Mouse (Mus musculus) kidney, embryonic 15.5 days (tissue): ENCODE results near the gene Pcmt1. TPM values are rescaled to one million over a fixed set of nuclear protein-coding genes. Genes with fewer than 3 reads are reported as not detected.

Experiments used
- ATAC-seq: fragments of 200-750 bp; cut with Nextera tagmentation; replicated peaks from 2 replicates; pipeline ENCODE4 v1.8.0; 2017; ENCODE audit warnings: moderate TSS enrichment; ENCODE audit not compliant: low FRiP score
- H3K27ac ChIP-seq: fragments of 300-500 bp; sonication (generic); 2 replicates; pipeline ENCODE4 v1.5.1; 2015; ENCODE audit warnings: mild to moderate bottlenecking, inconsistent platforms
- H3K27me3 ChIP-seq: fragments of 300-500 bp; sonication (generic); 2 replicates; pipeline ENCODE4 v1.6.1; 2015; ENCODE audit warnings: inconsistent platforms
- H3K36me3 ChIP-seq: fragments of 300-500 bp; sonication (generic); 2 replicates; pipeline ENCODE4 v1.6.1; 2015; ENCODE audit warnings: inconsistent platforms
- H3K4me1 ChIP-seq: fragments of 300-500 bp; sonication (generic); 2 replicates; pipeline ENCODE4 v1.6.1; 2015; ENCODE audit warnings: inconsistent platforms
- H3K4me2 ChIP-seq: fragments of 300-500 bp; sonication (generic); 2 replicates; pipeline ENCODE4 v1.6.1; 2015; ENCODE audit warnings: moderate library complexity, mild to moderate bottlenecking, inconsistent platforms
- H3K4me3 ChIP-seq: fragments of 300-500 bp; sonication (generic); replicated peaks from 2 replicates; pipeline ENCODE4 v1.5.1; 2015; ENCODE audit warnings: mild to moderate bottlenecking, inconsistent platforms
- H3K9ac ChIP-seq: fragments of 300-500 bp; sonication (generic); 2 replicates; pipeline ENCODE4 v1.6.1; 2015; ENCODE audit warnings: mild to moderate bottlenecking, inconsistent platforms
- H3K9me3 ChIP-seq: fragments of 300-500 bp; sonication (generic); replicated peaks from 2 replicates; pipeline ENCODE4 v1.6.1; 2016; ENCODE audit warnings: inconsistent platforms
- WGBS: fragments of 180-500 bp; shearing (Covaris S2); methylation state at CpG from one replicate; pipeline ENCODE4 v1.1.7; 2015; ENCODE audit warnings: mixed read lengths; 5-methylcytosine and 5-hydroxymethylcytosine counted together
- polyA plus RNA-seq: library from polyadenylated mRNA; unstranded; fragments of >200 nt; fragmentation: Nextera tagmentation; extraction: Ambion mirVana; gene quantifications from 2 replicates; pipeline ENCODE4 v1.2.1, GENCODE M21; 2015

The Pcmt1 gene
- polyA plus RNA-seq, 1 experiment from 2014 or later: 115 TPM

DNA sequence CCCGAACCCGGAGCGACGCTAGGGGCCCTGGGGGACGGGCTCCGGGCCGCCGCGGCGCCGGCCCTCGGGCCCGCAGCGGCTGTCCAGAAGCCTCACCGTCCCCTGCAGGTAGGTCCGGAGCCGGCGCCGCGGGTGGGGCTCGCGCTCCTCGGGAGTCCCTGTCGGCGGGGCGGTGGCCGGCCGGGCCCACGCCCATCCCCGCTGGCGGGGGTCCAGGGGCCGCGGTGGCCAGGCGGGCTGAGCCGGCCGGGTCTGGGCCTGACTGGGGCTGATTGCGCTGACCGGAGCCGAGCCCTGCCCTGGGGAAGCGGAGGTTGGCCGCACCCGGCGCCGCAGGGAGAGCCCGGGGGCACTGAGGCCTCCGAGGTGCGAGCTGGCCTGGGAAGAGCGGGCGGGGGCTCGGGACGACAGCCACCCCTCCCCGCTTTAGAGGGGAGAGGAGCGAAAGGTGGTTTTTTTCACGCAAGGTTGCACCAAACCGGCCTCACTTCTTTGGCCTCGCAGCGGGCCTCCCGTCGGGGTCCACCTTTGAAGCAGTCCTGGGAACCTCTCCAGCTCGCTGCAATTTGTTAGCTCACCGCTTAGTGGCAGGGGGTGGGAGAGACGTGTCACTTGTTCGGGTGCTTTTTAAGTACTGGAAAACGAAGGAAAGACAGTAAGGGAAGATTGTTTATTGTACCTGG, 548 bp upstream of the Pcmt1 start:
- peak; percentile 95 for ATAC-seq
- Histone ChIP-seq H3K4me1 (peaks cover 30% of the 10 kb centered on the region), H3K36me3 (peaks cover 40% of the 10 kb centered on the region), H3K27ac (peak overlapping the region; percentile 99), H3K9me3 (no peaks in the 10 kb centered on the region), H3K4me2 (peak overlapping the region; percentile 83), H3K4me3 (peak overlapping the region; percentile 94), H3K27me3 (no peaks in the 10 kb centered on the region), H3K9ac (peak overlapping the region; percentile 100)
- under 1% methylated on average over 61 of the region's 64 CpGs for WGBS

DNA sequence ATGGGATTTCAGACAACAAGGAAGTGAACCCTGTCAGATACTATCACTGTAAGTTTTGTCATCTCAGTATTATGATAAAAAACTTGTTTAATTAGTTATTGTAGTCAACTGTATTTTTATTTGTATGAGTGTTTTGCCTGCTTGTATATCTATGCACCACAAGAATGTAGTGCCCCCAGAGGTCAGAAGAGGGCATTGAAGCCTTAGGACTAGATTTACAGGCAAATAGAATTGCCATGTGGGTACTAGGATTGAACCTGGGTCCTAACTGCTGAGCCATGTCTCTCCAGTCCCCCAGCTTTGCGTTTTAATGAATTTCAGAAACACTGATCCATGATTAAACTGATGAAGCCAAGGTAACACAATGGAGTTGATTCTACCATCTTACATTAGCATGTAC, 7.3 kb downstream of the Pcmt1 start:
- Histone ChIP-seq H3K4me1 (peaks cover under 1% of the 10 kb centered on the region; the same call in 1 of the 2 replicates), H3K9ac (no peak overlapping the region), H3K27ac (no peak overlapping the region), H3K27me3 (no peaks in the 10 kb centered on the region), H3K36me3 (peaks cover 84% of the 10 kb centered on the region), H3K4me3 (no peak overlapping the region), H3K4me2 (no peak overlapping the region), H3K9me3 (no peaks in the 10 kb centered on the region)
- 62% methylated on average over 1 of the region's 1 CpGs for WGBS
- ATAC-seq: no peak

DNA sequence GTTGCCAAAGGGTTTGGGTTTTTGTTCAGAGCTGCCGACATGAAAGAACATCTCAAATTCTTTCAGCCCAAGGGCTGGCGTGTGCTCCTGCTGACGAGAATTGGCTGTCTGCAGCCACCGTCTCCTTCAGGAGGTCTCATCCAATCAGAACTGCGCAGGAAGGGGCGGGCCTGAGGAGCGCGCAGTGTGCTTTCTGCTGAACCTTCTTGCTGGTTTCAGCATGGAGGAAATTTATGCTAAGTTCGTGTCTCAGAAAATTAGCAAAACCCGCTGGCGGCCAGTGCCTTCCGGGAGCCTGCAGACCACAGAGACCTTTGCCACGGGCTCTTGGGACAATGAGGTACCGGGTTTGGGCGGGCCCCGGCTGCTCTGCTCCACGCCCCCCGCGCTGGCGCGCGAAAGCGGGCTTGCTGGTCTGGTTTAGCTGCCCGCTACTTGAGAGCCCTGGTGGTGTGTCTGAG, 13.6 kb downstream of the Pcmt1 start, which contains the start of gene Nup43:
Gene Nup43, plus strand, starts transcription at position 162 of the 461 bp plus-strand sequence.
- H3K4me3 ChIP-seq: peak within 1 kb of the TSS; percentile 77
- peak within 1 kb of the TSS; percentile 63 for H3K4me2 ChIP-seq
- H3K9me3 ChIP-seq: no peaks in the 10 kb centered on the region
- H3K27me3 ChIP-seq: no peaks in the 10 kb centered on the region
- H3K27ac ChIP-seq: peak within 1 kb of the TSS; percentile 90
- WGBS: 0% methylated on average over 24 of the region's 24 CpGs
- peaks cover 28% of the 10 kb centered on the region for H3K36me3 ChIP-seq
- H3K9ac ChIP-seq: peak within 1 kb of the TSS; percentile 71
- ATAC-seq: peak; percentile 82
- H3K4me1 ChIP-seq: peaks cover 17% of the 10 kb centered on the region

DNA sequence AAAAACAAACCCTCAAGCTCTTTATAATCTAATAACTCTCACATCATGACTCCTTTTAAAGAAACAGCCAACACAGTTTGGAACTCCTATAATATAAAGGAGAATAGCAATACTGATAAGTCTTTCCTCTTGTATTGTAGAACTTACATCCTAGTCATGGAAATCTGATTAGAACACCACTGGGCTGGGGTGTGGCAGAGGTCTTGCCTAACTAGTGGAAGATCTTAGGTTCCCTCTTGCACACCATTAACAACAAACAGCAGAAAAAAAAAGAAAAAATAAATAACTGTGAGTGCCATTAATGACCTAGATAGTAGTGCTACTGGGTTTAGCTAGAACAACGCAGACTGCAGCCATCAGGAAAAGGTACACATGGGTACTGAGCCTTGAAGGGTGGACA, 16.0 kb downstream of the Pcmt1 start:
- peaks cover 6% of the 10 kb centered on the region for H3K36me3 ChIP-seq
- no peak overlapping the region for H3K9ac ChIP-seq
- no peak overlapping the region for H3K27ac ChIP-seq
- H3K27me3 ChIP-seq: no peaks in the 10 kb centered on the region
- no peak overlapping the region for H3K4me2 ChIP-seq
- WGBS: 94% methylated on average over 1 of the region's 1 CpGs
- H3K4me1 ChIP-seq: peaks cover 20% of the 10 kb centered on the region
- H3K4me3 ChIP-seq: no peak overlapping the region
- no peaks in the 10 kb centered on the region for H3K9me3 ChIP-seq
- ATAC-seq: no peak

DNA sequence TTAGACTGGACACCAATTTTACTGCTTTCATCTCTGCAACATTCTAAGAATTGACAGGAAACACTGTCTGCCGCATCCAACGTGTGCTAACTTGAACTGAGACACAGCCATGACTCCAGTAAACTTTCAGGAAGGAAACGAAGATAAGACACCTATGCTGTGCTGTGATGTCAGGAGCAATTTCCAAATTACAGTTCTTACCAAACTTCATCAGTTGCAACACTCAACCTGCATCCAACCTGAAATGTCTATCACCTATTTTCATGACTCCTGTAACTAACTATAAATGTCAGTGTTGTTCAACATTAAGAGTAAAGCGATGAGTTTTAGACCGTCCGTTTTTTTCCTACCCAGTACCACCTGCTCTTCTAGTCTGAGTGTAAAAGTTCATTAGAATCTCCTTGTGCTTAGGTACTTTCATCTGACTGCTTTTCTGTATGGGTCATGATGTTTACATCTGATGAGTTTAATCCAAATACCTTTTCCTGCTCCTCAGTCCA, 16.9 kb downstream of the Pcmt1 start:
- no peak for ATAC-seq
- Histone ChIP-seq H3K36me3 (no peaks in the 10 kb centered on the region), H3K9ac (peak overlapping the region; percentile 91), H3K4me3 (peak overlapping the region; percentile 73), H3K4me2 (peak overlapping the region; percentile 71), H3K27ac (no peak overlapping the region), H3K27me3 (no peaks in the 10 kb centered on the region), H3K9me3 (no peaks in the 10 kb centered on the region), H3K4me1 (peaks cover 20% of the 10 kb centered on the region)
- WGBS: 57% methylated on average over 6 of the region's 6 CpGs

DNA sequence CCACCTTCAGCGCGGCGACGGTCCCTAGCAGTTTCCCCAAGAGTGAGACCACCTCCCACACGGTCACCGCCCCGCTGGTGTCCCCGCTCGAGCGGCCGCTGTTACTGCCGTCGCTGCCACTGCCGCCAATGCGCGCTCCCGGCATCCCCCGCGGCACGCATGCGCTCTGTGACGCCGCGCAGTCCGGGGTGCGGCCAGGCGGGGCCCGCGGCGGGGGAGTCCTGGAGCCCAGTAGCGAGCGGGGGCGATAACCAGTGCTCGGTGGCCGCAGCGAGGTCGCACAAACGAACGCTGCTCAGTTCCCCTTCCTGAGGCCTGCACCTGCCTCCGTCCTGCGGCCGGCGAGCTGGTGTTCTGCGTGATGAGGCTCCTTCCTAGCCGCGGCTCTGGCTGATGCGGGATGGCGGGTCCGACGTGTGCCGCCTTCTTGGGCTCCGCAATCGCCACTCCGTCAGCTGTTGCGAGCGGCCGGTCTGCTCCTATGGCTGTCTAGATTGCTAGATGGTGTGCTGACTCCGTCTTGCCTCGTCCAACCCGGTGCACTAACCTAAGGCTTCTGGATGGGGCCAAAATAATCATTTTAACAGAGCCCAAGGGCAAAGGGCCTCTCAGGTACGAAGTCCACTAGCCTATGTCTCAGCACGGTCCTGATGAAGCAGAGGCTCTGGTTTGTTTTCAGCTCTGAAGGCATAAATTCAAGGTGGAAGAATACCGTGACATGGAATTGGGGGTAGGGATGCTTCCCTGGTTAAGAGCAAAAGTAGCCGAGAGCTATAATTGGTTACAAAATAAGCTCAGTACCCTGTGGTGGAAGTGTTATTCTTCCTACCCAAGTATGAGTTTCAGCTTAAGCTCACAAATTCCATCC, 17.5 kb downstream of the Pcmt1 start:
- Histone ChIP-seq H3K9me3 (no peaks in the 10 kb centered on the region), H3K27me3 (no peaks in the 10 kb centered on the region), H3K4me2 (peak overlapping the region; percentile 71), H3K36me3 (no peaks in the 10 kb centered on the region), H3K4me1 (peaks cover 17% of the 10 kb centered on the region), H3K27ac (peak overlapping the region; percentile 97), H3K4me3 (peak overlapping the region; percentile 73), H3K9ac (peak overlapping the region; percentile 91)
- WGBS: under 1% methylated on average over 64 of the region's 64 CpGs
- ATAC-seq: peak; percentile 94

DNA sequence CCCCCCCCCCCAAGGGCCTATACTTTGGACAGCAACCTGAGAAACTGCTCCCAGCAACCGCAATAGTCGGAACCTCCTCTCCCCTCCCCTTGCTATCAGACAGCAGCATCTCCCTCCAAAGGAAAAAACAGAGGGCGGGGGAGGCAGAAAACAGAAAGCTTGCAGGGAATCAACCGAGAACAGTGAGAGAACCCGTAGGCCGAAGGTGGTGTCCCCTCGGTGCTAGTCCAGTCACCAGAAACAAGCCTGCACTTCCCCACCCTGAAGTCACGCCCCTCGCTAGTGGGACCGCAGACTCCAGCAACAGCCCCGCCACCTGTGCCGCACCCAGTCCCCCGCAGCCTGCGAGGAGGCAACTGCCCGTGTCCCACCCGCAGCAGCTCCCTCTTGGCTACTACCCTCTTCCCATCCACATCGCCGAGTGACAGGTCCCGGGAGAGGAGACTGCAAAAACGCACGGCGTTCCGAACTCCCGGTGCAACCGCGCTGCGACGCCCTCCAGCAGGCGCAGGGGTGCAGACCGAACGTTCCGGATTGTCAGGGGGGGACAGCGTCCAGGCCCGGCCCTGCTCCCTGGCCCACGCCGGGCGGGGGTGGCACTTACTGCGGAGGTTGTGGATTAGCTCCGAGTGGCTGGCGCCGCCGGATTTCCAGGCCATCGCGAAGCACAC, 18.3 kb downstream of the Pcmt1 start:
- Histone ChIP-seq H3K27me3 (no peaks in the 10 kb centered on the region), H3K4me3 (peak overlapping the region; percentile 73), H3K9ac (peak overlapping the region; percentile 91), H3K27ac (peak overlapping the region; percentile 97), H3K4me2 (peak overlapping the region; percentile 71), H3K36me3 (no peaks in the 10 kb centered on the region), H3K9me3 (no peaks in the 10 kb centered on the region), H3K4me1 (peaks cover 11% of the 10 kb centered on the region)
- ATAC-seq: peak; percentile 86
- under 1% methylated on average over 44 of the region's 44 CpGs for WGBS

DNA sequence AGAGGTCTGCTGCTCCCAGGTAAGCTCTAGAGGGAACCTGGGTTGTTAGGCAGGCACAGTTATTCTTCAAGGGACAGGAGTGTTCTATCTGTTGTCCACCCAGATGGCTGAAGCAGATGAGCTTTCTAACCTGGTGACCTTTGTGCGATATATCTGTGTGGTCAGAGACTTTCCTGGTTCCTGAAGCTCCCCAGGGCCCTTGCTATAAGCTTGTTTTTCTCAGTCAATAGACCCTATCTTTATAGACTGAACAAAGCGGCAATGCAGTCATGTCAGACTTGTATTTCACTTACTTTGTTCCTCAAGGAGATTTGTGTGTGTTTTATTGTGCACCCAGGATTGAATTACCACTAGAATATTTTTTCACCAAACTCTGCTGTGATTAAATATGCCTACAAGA, 29.9 kb downstream of the Pcmt1 start:
- peak; percentile 62; the same call in 1 of the 2 replicates for ATAC-seq
- Histone ChIP-seq H3K9me3 (no peaks in the 10 kb centered on the region), H3K27me3 (no peaks in the 10 kb centered on the region), H3K4me1 (no peaks in the 10 kb centered on the region), H3K9ac (no peak overlapping the region), H3K36me3 (peaks cover 31% of the 10 kb centered on the region), H3K4me2 (no peak overlapping the region), H3K4me3 (no peak overlapping the region), H3K27ac (no peak overlapping the region)
- 47% methylated on average over 2 of the region's 2 CpGs for WGBS

DNA sequence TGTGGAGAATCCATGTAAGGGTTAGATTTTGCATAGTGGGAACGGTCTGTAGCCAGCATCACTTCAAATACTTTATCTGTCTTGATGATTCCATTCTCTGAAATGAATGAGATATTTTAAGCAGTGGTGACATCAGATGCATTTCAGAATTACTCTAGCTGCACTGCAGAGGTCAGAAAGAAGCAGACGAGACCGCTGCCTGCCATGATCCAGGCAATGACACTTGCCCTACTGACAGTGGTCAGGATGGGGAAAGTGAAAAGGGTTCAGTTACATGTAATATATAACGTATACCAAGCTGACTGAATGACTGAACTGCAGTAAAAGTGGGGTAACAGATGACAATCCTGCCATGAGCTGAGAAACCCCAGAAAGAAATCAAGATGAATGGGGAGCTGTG, 31.9 kb downstream of the Pcmt1 start:
- Histone ChIP-seq H3K4me1 (no peaks in the 10 kb centered on the region), H3K36me3 (peaks cover 40% of the 10 kb centered on the region), H3K27me3 (no peaks in the 10 kb centered on the region), H3K4me3 (no peak overlapping the region), H3K4me2 (no peak overlapping the region), H3K27ac (no peak overlapping the region), H3K9ac (no peak overlapping the region), H3K9me3 (no peaks in the 10 kb centered on the region)
- ATAC-seq: no peak
- 70% methylated on average over 4 of the region's 4 CpGs for WGBS

DNA sequence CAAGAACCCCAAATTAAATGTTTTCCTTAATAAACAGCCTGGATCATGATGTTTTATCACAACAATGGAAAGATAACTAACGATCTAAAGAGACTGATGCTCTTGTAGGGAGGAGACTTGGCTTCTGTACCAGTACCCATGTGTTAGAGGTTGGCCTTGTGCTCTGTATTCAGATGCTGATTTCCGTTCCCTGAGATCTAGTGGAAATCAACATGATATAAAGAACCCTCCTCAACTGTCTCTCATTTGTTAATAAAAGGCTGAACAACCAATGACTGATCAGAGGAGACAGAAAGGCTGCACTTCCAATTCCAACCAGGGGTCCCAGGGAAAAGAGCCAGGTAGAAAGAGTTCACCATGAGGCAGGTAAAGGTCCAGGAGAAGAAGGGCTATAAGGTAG, 35.0 kb downstream of the Pcmt1 start:
- no peak overlapping the region for H3K27ac ChIP-seq
- no peaks in the 10 kb centered on the region for H3K4me1 ChIP-seq
- no peak overlapping the region for H3K9ac ChIP-seq
- H3K4me2 ChIP-seq: no peak overlapping the region
- no peak for ATAC-seq
- no peaks in the 10 kb centered on the region for H3K9me3 ChIP-seq
- H3K36me3 ChIP-seq: peaks cover 68% of the 10 kb centered on the region
- no peaks in the 10 kb centered on the region for H3K27me3 ChIP-seq
- H3K4me3 ChIP-seq: no peak overlapping the region
- 90% methylated on average over 2 of the region's 2 CpGs for WGBS

DNA sequence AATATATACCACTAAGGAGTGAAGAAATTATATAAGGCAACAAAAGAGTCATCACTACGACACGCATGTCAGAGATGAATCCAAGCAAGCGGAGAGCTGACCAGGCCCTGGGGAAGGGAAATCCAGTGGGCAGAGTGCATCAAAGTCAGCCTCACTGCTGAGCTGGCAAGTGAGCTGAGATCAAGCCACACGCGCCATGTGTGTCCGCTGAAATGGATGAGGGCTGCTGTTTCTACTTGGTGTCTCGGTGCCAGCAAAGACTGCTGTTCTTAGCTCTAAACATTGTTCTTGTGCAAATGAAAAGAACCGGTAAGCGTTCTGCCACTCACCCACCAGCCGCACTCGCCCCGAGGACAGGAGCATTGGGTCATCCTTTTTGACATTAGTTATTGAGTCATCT, 40.6 kb downstream of the Pcmt1 start:
- H3K4me3 ChIP-seq: no peak overlapping the region
- H3K9ac ChIP-seq: no peak overlapping the region
- H3K36me3 ChIP-seq: peaks cover 77% of the 10 kb centered on the region
- H3K9me3 ChIP-seq: no peaks in the 10 kb centered on the region
- H3K4me1 ChIP-seq: no peaks in the 10 kb centered on the region
- H3K4me2 ChIP-seq: no peak overlapping the region
- WGBS: 95% methylated on average over 12 of the region's 12 CpGs
- no peak overlapping the region for H3K27ac ChIP-seq
- H3K27me3 ChIP-seq: no peaks in the 10 kb centered on the region
- no peak for ATAC-seq
